Mouse (Mus musculus): ENCODE measurements around the gene Gm21974. TPM values are rescaled to one million over a fixed set of nuclear protein-coding genes. Genes with fewer than 3 reads are reported as not detected.
"Not testable (repeated sequence)": the region's sequence is repeated elsewhere in the genome, so short reads cannot be mapped to it uniquely, and the experiment has no call there.

Gm21974 gene
- polyA plus RNA-seq (2011; ENCODE audit: insufficient read depth, insufficient read length, low replicate concordance, missing spikeins): not detected in 2 replicates

DNA sequence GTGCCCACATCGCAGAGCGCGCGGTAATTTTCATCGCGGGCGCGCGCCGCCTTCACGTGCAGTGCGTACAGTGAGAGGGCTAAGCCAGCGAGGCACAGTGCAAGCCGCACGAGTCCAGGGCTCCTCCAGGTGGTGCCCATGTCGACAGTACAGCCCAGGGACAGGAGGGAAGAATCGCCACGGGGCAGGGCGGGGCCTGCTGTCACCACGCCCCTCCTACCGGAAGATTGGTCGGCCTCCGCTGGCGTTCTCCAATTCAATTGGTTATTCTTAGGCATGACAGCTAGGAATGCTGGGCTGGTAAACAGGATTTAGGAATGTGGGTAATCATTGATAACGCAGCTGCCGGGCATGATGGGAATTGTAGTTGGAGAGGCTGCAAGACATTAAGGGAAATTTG, at the start of gene Gm21974, which contains the start of gene Vkorc1:
Gene Gm21974, minus strand, starts transcription at position 13 of the 400 bp plus-strand sequence.
Gene Vkorc1, minus strand, starts transcription at position 176 of the 400 bp plus-strand sequence.
- peak within 1 kb of the TSS; percentile 63; the same call in 1 of the 2 replicates for H3K27ac ChIP-seq (ENCODE audit: control insufficient read depth, insufficient read depth, low read depth, low read length, poor library complexity)
- TF ChIP-seq CTCF (IDR thresholded peaks at IDR 0.05; ENCODE audit: control insufficient read depth, insufficient read depth, low read length) (peak; percentile 43; the same call in 1 of the 2 replicates), POLR2A (IDR thresholded peaks at IDR 0.05; ENCODE audit: borderline replicate concordance, control insufficient read depth, low read depth, low read length) (peak; percentile 72; the same call in 1 of the 2 replicates)
- peaks cover 1% of the 10 kb centered on the region for H3K4me1 ChIP-seq (ENCODE audit: control insufficient read depth, insufficient read depth, low read length)
- WGBS: under 1% methylated on average over 26 of the region's 26 CpGs
- peak within 1 kb of the TSS; percentile 86 for H3K4me3 ChIP-seq (replicated peaks; ENCODE audit: control insufficient read depth, low read depth, low read length)

DNA sequence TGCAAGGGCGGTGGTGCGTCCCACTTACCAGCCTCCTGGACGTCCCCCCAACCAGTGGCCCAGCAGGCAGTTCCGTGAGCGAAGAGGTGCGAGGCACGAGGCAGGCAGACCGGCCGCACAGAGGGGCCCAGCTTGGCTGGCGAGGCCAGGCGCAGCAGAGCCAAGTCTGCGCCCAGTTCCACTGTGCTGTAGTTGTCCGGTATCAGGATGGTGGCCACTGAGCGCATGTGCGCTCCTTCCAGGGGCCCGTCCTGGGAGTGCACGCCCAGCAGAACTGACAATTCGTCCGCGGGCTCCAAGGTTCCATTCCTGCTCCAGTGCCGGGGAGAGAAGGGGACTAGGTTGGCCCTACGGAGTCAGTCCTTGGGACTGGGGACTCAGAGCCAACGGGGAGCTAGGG, 49.4 kb upstream of the Gm21974 start:
- no peak overlapping the region for H3K4me3 ChIP-seq (replicated peaks; ENCODE audit: control insufficient read depth, low read depth, low read length)
- H3K27ac ChIP-seq (ENCODE audit: control insufficient read depth, insufficient read depth, low read depth, low read length, poor library complexity): no peak overlapping the region
- WGBS: 48% methylated on average over 23 of the region's 23 CpGs
- no peaks in the 10 kb centered on the region for H3K4me1 ChIP-seq (ENCODE audit: control insufficient read depth, insufficient read depth, low read length)
- no peak for TF ChIP-seq CTCF (IDR thresholded peaks at IDR 0.05; ENCODE audit: control insufficient read depth, insufficient read depth, low read length)
- no peak for TF ChIP-seq POLR2A (IDR thresholded peaks at IDR 0.05; ENCODE audit: borderline replicate concordance, control insufficient read depth, low read depth, low read length)

DNA sequence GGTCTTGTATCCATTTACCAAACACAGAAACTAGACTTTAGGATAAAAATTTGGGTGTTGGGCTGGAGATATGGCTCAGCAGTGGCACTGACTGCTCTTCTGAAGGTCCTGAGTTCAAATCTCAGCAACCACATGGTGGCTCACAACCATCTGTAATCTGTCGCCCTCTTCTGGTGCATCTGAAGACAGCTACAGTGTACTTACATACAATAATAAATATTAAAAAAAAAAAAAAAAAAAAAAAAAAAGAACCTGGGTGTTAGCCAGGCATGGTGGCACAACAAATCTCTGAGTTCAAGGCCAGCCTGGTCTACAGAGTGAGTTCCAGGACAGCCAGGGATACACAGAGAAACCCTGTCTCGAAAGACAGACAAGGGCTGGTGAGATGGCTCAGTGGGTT, 46.8 kb upstream of the Gm21974 start:
- not testable (repeated sequence) for H3K27ac ChIP-seq (ENCODE audit: control insufficient read depth, insufficient read depth, low read depth, low read length, poor library complexity); H3K4me3 ChIP-seq (replicated peaks; ENCODE audit: control insufficient read depth, low read depth, low read length); H3K4me1 ChIP-seq (ENCODE audit: control insufficient read depth, insufficient read depth, low read length)
- WGBS: 46% methylated on average over 2 of the region's 2 CpGs

DNA sequence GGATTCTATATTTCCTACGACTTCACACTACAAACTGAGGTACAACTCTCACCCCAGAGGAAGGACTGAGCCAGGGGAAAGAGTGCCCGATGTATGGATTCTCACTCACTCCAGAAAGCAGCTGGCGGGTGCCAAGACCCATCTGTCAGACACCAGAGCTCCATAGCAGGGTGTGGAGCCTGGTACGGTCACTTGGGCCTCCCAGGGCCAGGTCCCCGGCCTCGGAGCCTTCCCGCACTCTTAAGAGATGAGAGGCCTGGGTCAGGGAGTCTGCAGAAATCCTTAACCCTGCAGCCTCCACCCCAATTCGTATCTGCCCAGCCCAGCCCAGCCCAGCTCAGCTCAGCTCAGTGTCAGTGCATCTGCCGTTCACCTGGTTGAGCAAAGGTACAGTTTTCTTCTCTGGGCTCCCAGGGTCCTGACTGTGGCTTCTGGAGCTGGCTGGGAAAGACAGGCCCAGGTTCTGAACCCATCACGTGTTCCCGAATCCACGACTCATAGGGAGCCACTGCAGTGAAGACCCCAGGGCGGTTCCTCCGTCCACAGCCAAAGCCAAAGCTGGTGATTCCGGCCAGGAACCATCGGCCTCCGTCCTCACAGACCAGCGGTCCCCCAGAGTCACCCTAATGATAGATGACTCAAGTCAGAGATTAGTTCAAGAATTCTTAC, 41.1 kb upstream of the Gm21974 start:
- Histone ChIP-seq H3K27ac (ENCODE audit: control insufficient read depth, insufficient read depth, low read depth, low read length, poor library complexity) (no peak overlapping the region), H3K4me3 (replicated peaks; ENCODE audit: control insufficient read depth, low read depth, low read length) (no peak overlapping the region), H3K4me1 (ENCODE audit: control insufficient read depth, insufficient read depth, low read length) (no peaks in the 10 kb centered on the region; the same call in none of the 2 replicates)
- 67% methylated on average over 18 of the region's 18 CpGs for WGBS
- no peak for TF ChIP-seq POLR2A (IDR thresholded peaks at IDR 0.05; ENCODE audit: borderline replicate concordance, control insufficient read depth, low read depth, low read length)
- TF ChIP-seq CTCF (IDR thresholded peaks at IDR 0.05; ENCODE audit: control insufficient read depth, insufficient read depth, low read length): no peak

DNA sequence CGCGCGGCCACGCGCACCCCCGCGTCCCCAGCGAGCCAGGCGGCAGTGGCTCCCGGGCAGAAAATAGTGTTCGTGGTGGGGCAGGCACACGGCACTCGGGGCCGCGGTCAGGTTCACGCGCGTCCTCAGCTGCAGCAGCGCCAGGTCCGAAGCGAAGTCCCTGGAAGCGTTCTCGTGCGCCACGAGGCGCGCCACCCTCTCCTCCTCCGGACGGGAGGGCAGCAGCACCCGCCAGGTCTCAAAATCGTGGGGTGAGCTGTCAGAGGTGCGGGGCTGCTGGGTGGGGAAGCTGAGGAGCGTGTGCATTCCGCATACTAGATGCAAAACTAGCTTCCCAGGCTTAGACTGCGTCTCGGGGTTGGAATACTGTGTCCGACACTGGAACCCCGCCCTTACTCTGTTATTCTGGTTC, 40.5 kb upstream of the Gm21974 start:
- TF ChIP-seq POLR2A (IDR thresholded peaks at IDR 0.05; ENCODE audit: borderline replicate concordance, control insufficient read depth, low read depth, low read length) (no peak), CTCF (IDR thresholded peaks at IDR 0.05; ENCODE audit: control insufficient read depth, insufficient read depth, low read length) (no peak)
- Histone ChIP-seq H3K4me1 (ENCODE audit: control insufficient read depth, insufficient read depth, low read length) (no peaks in the 10 kb centered on the region; the same call in none of the 2 replicates), H3K4me3 (replicated peaks; ENCODE audit: control insufficient read depth, low read depth, low read length) (peak overlapping the region; percentile 64), H3K27ac (ENCODE audit: control insufficient read depth, insufficient read depth, low read depth, low read length, poor library complexity) (peak overlapping the region; percentile 8; the same call in 1 of the 2 replicates)
- WGBS: under 1% methylated on average over 38 of the region's 38 CpGs

DNA sequence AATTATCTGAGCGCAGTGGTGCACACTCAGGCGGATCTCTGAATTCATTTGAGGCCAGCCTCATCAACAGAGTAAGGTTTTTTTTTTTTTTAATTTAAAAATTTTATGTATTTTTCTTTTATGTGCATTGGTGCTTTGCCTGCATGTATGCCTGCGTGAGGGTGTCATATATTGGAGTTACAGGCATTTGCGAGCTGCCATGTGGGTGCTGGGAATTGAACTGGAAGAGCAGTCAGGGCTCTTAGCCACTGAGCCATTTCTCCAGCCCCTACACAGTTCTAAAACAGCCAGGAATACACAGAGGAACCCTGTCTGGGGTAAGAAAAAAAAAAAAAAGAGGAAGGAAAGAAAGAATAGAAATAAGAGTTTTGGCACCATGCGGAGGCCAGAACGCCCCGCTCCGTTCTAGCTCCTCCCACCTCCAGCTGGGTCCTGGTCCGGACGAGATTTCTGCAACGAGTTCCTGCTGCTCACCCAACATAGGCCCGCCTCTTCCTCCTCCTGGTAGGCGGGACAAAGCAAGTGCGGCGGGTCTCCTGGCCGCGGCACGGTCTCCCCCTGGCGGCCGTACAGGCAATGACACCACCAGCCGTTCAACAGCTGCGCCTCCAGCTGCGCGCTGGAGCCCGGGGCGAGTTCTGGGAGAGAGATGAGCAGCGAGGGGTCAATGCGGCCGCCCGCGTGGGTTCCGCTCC, 39.9 kb upstream of the Gm21974 start:
- 5% methylated on average over 32 of the region's 32 CpGs for WGBS
- peak overlapping the region; percentile 37; the same call in 1 of the 2 replicates for H3K27ac ChIP-seq (ENCODE audit: control insufficient read depth, insufficient read depth, low read depth, low read length, poor library complexity)
- H3K4me3 ChIP-seq (replicated peaks; ENCODE audit: control insufficient read depth, low read depth, low read length): peak overlapping the region; percentile 64
- no peak; the same call in 1 of the 2 replicates for TF ChIP-seq POLR2A (IDR thresholded peaks at IDR 0.05; ENCODE audit: borderline replicate concordance, control insufficient read depth, low read depth, low read length)
- peak; percentile 93 for TF ChIP-seq CTCF (IDR thresholded peaks at IDR 0.05; ENCODE audit: control insufficient read depth, insufficient read depth, low read length)
- H3K4me1 ChIP-seq (ENCODE audit: control insufficient read depth, insufficient read depth, low read length): no peaks in the 10 kb centered on the region; the same call in none of the 2 replicates

DNA sequence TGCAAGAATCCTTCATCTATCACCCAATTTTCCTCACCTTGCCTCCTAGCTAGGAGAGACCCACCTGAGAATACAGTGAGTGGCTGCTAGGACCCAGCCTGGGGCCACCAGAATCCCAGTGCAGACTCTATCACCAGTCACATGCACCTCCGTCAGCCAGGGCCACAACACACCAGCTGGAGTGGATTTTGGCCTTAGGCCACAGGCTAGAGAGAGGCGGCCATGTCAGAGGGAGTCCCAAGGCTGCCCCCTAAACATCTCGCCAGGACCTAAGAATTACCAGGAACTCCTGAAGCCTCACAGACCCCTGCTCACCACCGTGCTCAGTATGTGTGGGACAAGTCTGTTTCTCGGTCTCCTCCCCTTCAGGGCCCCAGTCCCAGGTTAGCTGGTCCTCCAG, 38.8 kb upstream of the Gm21974 start:
- Histone ChIP-seq H3K4me3 (replicated peaks; ENCODE audit: control insufficient read depth, low read depth, low read length) (no peak overlapping the region), H3K27ac (ENCODE audit: control insufficient read depth, insufficient read depth, low read depth, low read length, poor library complexity) (no peak overlapping the region), H3K4me1 (ENCODE audit: control insufficient read depth, insufficient read depth, low read length) (no peaks in the 10 kb centered on the region; the same call in none of the 2 replicates)
- TF ChIP-seq CTCF (IDR thresholded peaks at IDR 0.05; ENCODE audit: control insufficient read depth, insufficient read depth, low read length) (no peak), POLR2A (IDR thresholded peaks at IDR 0.05; ENCODE audit: borderline replicate concordance, control insufficient read depth, low read depth, low read length) (no peak)
- WGBS: 82% methylated on average over 5 of the region's 5 CpGs

DNA sequence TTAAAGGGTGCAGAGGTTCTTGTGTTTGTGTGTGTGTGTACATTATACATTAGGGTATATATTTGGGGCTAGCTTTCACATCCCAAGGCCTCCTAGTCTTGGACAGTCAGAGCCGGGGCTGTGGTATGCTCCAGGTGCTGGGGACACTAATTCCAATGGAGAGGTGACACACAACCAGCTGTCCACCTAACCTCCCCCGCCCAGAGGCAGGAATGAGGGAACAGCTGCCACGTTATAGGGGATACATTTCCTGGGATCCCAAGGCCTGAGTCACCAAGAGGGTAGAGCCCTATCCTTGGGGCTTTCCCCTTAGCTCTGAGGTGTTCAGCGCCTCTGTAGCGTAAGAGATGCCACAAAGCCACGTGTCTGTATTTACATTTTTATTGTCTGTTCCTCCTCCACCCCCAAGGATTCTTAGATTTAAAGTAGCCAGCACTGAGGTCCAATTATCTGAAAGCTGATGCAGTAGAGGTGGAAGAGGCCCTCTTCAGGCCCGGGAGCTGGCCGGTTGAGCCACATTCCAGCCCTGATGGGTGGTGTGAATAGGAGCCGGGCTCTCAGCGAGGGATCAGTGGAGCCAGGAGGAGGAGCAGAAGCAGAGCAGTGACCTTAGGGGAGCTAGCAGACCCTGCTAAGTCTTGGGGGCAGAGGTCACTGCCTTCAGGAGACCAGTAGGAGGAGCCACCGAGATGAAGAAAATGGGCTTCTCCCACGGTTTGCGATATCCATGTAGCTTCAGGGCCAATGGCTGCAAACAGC, 37.2 kb upstream of the Gm21974 start:
- no peak overlapping the region for H3K27ac ChIP-seq (ENCODE audit: control insufficient read depth, insufficient read depth, low read depth, low read length, poor library complexity)
- no peak overlapping the region for H3K4me3 ChIP-seq (replicated peaks; ENCODE audit: control insufficient read depth, low read depth, low read length)
- no peaks in the 10 kb centered on the region for H3K4me1 ChIP-seq (ENCODE audit: control insufficient read depth, insufficient read depth, low read length)
- 78% methylated on average over 13 of the region's 13 CpGs for WGBS
- no peak for TF ChIP-seq POLR2A (IDR thresholded peaks at IDR 0.05; ENCODE audit: borderline replicate concordance, control insufficient read depth, low read depth, low read length)
- no peak for TF ChIP-seq CTCF (IDR thresholded peaks at IDR 0.05; ENCODE audit: control insufficient read depth, insufficient read depth, low read length)
